Mouse (Mus musculus) heart, adult 11 months (tissue): ENCODE data around the gene Kidins220.
A peak's percentile ranks its signal among the peaks of the same experiment; 100 is the strongest.

Experiments
- DNase-seq: peaks from one replicate; pipeline ENCODE4 v3.0.0; 2022

The Kidins220 gene

DNA sequence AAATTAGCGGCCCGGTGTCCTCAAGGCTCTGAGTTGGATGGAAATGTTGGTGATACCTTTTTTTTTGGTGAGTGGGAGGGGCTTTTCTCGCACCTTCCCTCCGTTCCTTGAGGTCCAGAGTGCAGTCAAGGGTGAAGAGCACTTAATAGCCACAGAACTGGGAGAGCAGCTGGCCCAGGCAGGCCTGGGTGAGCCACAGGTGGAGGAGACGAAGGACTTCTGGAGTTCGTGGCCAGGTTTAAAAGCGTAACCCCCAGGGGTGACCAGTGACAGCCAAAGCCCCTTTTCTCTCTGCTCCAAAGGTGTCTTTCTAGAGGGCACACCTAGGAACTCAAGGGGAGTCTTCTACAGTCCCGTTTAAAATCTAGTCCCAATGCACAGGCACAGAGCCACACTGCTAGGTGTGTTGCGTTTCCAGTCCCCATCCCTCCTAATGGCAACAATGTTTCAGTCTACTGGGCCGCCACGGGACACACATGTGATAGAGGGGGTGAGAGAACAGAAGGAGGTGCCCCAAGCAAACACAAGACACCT is 118.6 kb downstream of the Kidins220 start:
- DNase-seq, result peak; percentile 90

GRCm38 (mm10) chr12:25094621-25095521 is 120.1 kb downstream of the Kidins220 start:
- peak; percentile 94 for DNase-seq

- DNase-seq, result no peak
These were observed 120.8 kb downstream of the Kidins220 start for GRCm38 (mm10) chr12:25095538-25095937.

- DNase-seq, result peak; percentile 100
These were observed 121.4 kb downstream of the Kidins220 start for GRCm38 (mm10) chr12:25095974-25096639.

GRCm38 (mm10) chr12:25096640-25097051 is 121.9 kb downstream of the Kidins220 start:
- no peak for DNase-seq

DNA sequence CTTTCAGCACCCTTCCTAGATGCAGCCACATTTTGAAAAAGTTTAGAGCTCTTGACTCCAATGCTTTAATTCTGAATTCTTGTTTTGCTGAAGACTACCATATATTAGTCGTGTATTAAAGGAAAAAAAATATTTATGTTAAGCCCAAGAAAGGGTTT is 122.2 kb downstream of the Kidins220 start, which contains the start of gene Id2:
Id2 (minus strand) TSS at position 89 of the 158 bp plus-strand sequence.
- no peak for DNase-seq

GRCm38 (mm10) chr12:25097210-25098160 is 122.8 kb downstream of the Kidins220 start:
- peak; percentile 95 for DNase-seq

DNA sequence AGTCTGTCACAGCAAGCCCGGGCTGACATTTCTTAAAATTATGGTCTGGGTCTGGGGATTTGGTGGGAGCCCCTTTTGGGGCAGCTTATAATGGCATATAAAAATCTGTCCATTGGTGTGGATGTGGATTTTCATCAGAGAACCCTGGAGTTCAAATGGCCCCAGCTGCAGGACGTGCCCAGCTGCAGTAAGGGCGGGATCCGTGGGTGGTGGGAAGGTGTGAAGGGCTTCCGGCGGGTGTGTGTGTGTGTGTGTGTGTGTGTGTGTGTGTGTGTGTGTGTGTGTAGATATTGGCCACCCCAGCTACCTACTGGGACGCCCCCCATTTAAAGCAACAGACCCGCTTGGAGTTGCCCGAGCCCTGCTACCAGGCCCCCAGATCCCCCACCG is 123.4 kb downstream of the Kidins220 start:
- no peak for DNase-seq

GRCm38 (mm10) chr12:25098561-25099312 is 124.0 kb downstream of the Kidins220 start:
- DNase-seq, result peak; percentile 99

GRCm38 (mm10) chr12:25099313-25099562 is 124.5 kb downstream of the Kidins220 start:
- no peak for DNase-seq

GRCm38 (mm10) chr12:25099563-25100408 is 125.1 kb downstream of the Kidins220 start:
- DNase-seq, result peak; percentile 96

GRCm38 (mm10) chr12:25100411-25101217 is 125.9 kb downstream of the Kidins220 start:
- peak; percentile 97 for DNase-seq

DNA sequence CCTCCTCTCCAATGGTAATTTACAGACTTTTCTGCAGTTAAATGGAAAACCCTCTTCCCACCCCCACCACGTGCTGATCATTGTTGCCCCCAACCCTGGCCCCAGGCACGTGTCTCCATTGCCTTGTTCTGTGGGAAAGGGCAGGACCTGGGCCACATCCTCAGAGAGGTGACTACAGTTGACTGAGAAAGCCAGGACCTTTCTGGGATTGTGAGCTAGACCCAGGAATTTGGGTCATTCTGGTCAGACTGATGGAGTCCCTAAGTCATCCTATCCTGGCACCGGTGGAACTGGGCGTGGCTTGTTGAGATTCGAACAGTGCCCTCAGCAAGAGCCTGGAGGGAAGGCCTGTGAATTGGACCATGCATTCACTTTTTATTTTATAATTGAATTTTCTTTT is 126.7 kb downstream of the Kidins220 start:
- DNase-seq, result peak; percentile 94

- no peak for DNase-seq
These were observed 129.2 kb downstream of the Kidins220 start for GRCm38 (mm10) chr12:25103911-25104310.

- DNase-seq, result no peak
These were observed 129.8 kb downstream of the Kidins220 start for GRCm38 (mm10) chr12:25104541-25104940.

GRCm38 (mm10) chr12:25108865-25109264 is 134.1 kb downstream of the Kidins220 start:
- DNase-seq, result no peak

GRCm38 (mm10) chr12:25109971-25110681 is 135.4 kb downstream of the Kidins220 start:
- peak; percentile 95 for DNase-seq

DNA sequence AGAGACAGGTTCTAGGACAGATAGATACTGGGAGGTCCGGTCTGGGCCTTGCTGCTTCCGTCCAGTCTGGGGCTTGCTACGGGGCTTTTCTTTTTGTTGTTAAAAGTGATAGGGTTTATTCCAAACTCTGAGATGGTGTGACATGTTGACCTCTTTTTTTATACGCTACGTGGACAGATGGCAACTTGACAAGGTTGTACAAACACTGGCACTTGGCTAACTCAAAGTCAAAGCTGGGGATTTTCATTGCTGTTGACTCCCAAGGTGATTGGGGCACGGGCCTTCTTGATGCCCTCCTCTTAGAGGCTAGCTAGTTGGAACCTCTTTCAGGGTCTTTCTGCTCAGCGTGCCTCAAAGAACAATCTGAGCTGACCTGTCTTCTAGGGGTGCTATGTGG is 136.0 kb downstream of the Kidins220 start:
- DNase-seq, result no peak
